Mouse (Mus musculus): ENCODE results near the gene Anapc5. TPM values are rescaled to one million over a fixed set of nuclear protein-coding genes. Genes with fewer than 3 reads are reported as not detected.

The Anapc5 gene
- polyA plus RNA-seq, 1 experiment from 2014 or later, result 508 TPM

GRCm38 (mm10) chr5:122797866-122798265, 23.3 kb downstream of the Anapc5 start:
- Histone ChIP-seq H3K9me3 (no peaks in the 10 kb centered on the region), H3K4me3 (no peak overlapping the region), H3K4me2 (no peak overlapping the region), H3K9ac (no peak overlapping the region), H3K4me1 (replicated peaks) (peaks cover 25% of the 10 kb centered on the region), H3K36me3 (peaks cover 83% of the 10 kb centered on the region), H3K27me3 (no peaks in the 10 kb centered on the region), H3K27ac (replicated peaks) (no peak overlapping the region)
- ATAC-seq (ENCODE audit: low FRiP score, low read depth), result no peak
- 94% methylated on average over 3 of the region's 3 CpGs for WGBS

- WGBS, result 91% methylated on average over 2 of the region's 2 CpGs
- Histone ChIP-seq H3K9me3 (no peaks in the 10 kb centered on the region), H3K4me1 (replicated peaks) (0 out of 2 replicates have a peak, but pooled peaks cover 3% of the 10 kb centered on the region), H3K27me3 (no peaks in the 10 kb centered on the region), H3K4me2 (no peak overlapping the region), H3K9ac (no peak overlapping the region), H3K4me3 (no peak overlapping the region), H3K27ac (replicated peaks) (no peak overlapping the region), H3K36me3 (peaks cover 58% of the 10 kb centered on the region)
- no peak for ATAC-seq (ENCODE audit: low FRiP score, low read depth)
Measured at GRCm38 (mm10) chr5:122788696-122789095, 32.4 kb downstream of the Anapc5 start.

DNA sequence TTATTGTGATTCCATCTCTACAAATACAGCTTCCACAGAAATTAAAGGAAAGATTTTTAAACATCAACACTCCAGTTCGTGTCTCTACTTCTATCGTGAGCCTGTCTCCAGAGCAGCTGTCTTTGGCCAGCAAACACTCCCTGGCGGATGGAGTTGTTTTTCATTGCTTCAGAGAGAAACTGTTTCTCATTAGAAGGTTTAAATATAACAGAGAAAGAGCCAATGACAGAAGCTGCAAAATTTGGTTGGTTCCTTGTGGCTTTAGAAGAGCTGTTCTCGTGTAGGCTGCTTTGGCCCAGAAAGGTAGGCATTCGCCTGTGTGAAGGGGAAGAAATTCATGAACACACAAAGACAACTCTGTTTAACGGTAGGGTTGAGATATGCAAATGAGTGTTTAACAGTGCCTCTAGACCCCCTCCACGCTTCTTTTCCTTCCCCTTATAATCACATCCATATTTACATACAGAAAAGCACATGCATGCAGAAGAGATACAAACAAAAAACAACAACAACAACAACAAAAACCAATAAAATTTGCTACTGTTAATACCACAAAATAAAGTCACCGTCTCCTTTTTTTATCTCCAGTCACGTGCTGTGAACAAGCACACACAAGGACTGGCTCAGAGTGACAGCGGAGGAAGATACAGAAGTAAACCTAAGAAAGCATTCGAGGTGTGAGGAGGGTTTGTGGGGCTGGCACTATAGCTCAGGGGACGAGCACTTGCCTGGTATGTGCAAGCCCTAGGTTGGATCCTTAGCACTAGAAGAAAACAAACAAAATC, 34.9 kb downstream of the Anapc5 start:
- Histone ChIP-seq H3K9me3 (no peaks in the 10 kb centered on the region), H3K27ac (replicated peaks) (0 out of 2 replicates have a peak overlapping the region, but pooled peaks have one; percentile 51), H3K4me1 (replicated peaks) (0 out of 2 replicates have a peak, but pooled peaks cover 3% of the 10 kb centered on the region), H3K36me3 (peaks cover 37% of the 10 kb centered on the region), H3K4me3 (no peak overlapping the region), H3K9ac (no peak overlapping the region), H3K4me2 (no peak overlapping the region), H3K27me3 (no peaks in the 10 kb centered on the region)
- 67% methylated on average over 12 of the region's 12 CpGs for WGBS
- ATAC-seq (ENCODE audit: low FRiP score, low read depth), result no peak

GRCm38 (mm10) chr5:122783726-122784406, 37.3 kb downstream of the Anapc5 start:
- no peaks in the 10 kb centered on the region for H3K27me3 ChIP-seq
- H3K27ac ChIP-seq (replicated peaks), result no peak overlapping the region
- H3K9ac ChIP-seq, result no peak overlapping the region
- peaks cover 31% of the 10 kb centered on the region for H3K36me3 ChIP-seq
- ATAC-seq (ENCODE audit: low FRiP score, low read depth), result no peak
- H3K9me3 ChIP-seq, result no peaks in the 10 kb centered on the region
- no peak overlapping the region for H3K4me2 ChIP-seq
- H3K4me1 ChIP-seq (replicated peaks), result peaks cover 8% of the 10 kb centered on the region
- WGBS, result 50% methylated on average over 14 of the region's 14 CpGs
- no peak overlapping the region for H3K4me3 ChIP-seq

GRCm38 (mm10) chr5:122782066-122782465, 39.1 kb downstream of the Anapc5 start:
- Histone ChIP-seq H3K9me3 (no peaks in the 10 kb centered on the region), H3K27me3 (no peaks in the 10 kb centered on the region), H3K4me1 (replicated peaks) (peaks cover 23% of the 10 kb centered on the region), H3K9ac (no peak overlapping the region), H3K36me3 (peaks cover 15% of the 10 kb centered on the region), H3K4me2 (no peak overlapping the region), H3K4me3 (no peak overlapping the region), H3K27ac (replicated peaks) (no peak overlapping the region)
- WGBS, result 63% methylated on average over 1 of the region's 1 CpGs
- ATAC-seq (ENCODE audit: low FRiP score, low read depth), result no peak

GRCm38 (mm10) chr5:122780791-122781432, 40.2 kb downstream of the Anapc5 start:
- no peak for ATAC-seq (ENCODE audit: low FRiP score, low read depth)
- H3K9ac ChIP-seq, result no peak overlapping the region

DNA sequence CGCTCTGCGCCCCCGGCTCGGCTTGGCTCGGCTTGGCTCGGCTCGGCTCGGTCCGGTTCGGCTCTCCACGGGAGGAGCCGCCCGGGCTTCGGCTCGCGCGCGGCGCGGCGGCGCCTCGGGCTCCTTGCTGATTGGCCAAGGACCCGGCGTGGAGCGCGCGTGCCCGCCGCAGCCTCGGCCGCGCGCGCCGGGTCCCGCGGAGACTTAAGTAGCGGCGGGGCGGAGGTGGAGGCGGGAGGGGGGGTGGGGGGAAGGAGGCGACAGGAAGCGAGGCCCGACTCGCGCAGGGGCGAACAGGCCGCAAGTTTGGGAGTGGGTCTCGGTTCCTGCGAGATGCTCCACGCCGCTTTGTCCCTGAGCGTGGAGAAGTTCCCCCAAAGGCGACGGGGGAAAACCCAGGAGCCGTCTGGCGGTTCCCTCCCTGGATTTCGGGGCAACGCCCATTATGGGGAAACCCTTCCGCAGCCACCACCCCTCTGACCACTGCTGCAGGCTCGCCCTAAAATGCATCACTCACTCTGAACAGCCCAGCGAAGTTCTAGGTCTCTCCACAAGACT, 41.8 kb downstream of the Anapc5 start, which contains the start of gene Camkk2:
Camkk2 (minus strand) TSS at position 133 of the 558 bp plus-strand sequence.
- no peaks in the 10 kb centered on the region for H3K36me3 ChIP-seq
- under 1% methylated on average over 34 of the region's 63 CpGs for WGBS
- H3K4me2 ChIP-seq, result peak within 1 kb of the TSS; percentile 92
- H3K4me1 ChIP-seq (replicated peaks), result peaks cover 23% of the 10 kb centered on the region
- H3K4me3 ChIP-seq, result peak within 1 kb of the TSS; percentile 94
- ATAC-seq (ENCODE audit: low FRiP score, low read depth), result peak; percentile 93
- H3K9me3 ChIP-seq, result no peaks in the 10 kb centered on the region
- H3K27me3 ChIP-seq, result no peaks in the 10 kb centered on the region
- H3K27ac ChIP-seq (replicated peaks), result peak within 1 kb of the TSS; percentile 75
- H3K9ac ChIP-seq, result peak within 1 kb of the TSS; percentile 89

More at GRCm38 (mm10) chr5:122780791-122781432, 40.2 kb downstream of the Anapc5 start:
- Histone ChIP-seq H3K4me1 (replicated peaks) (peaks cover 23% of the 10 kb centered on the region), H3K36me3 (peaks cover 4% of the 10 kb centered on the region; the same call in 1 of the 2 replicates), H3K27me3 (no peaks in the 10 kb centered on the region), H3K4me2 (no peak overlapping the region), H3K27ac (replicated peaks) (no peak overlapping the region), H3K9me3 (no peaks in the 10 kb centered on the region), H3K4me3 (no peak overlapping the region)
- 89% methylated on average over 19 of the region's 19 CpGs for WGBS

DNA sequence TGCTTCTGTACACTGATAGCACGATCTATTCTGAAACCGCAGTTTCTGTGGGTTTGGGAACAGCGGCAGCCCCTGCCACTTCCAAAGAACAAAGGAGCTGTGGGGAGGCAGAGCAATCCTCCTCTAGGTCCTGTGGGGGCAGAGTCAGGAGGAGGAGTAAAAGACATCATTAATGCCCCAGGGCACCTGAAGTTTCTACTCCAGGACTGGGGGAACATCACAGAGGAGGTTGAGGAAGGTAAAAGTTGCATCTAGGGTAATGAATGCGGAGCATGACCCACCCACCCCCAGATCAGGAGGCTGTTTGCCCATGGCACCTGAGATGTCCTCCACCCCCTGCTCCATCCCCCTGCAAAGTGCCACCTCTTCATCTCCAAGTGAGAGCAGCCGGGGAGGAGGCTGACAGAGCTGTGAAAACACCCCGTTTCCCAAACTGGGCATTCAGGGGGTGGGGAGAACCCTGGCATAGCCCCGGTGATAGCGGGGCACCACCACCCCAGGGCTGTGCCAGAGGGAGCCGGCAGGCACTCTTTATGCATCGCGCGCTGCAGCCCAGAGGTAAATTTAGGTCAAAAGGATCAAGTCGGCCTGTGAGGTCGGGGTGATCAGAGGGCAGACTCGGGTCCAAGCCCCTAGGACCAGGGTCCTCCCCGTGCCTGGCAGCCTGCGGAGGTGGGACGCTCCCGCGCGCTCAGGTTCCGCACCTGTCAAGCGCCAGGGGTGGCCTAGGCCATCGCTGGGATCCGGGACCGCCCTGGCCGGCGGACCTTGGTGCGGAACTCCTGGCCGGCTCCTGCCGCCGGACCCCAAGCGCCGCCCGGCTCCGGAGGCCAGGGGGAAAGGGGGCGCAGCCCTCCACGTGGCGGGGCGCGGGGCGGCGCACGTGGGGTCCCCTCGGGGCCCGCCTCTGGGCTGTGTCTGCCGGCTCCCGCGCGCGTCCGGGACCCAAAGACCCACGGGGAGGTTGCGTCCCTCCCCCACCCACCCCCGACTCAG, 42.6 kb downstream of the Anapc5 start:
- WGBS, result 1% methylated on average over 40 of the region's 55 CpGs
- H3K4me1 ChIP-seq (replicated peaks), result peaks cover 21% of the 10 kb centered on the region
- no peaks in the 10 kb centered on the region for H3K36me3 ChIP-seq
- H3K4me3 ChIP-seq, result peak overlapping the region; percentile 94
- peak overlapping the region; percentile 89 for H3K9ac ChIP-seq
- no peaks in the 10 kb centered on the region for H3K9me3 ChIP-seq
- no peaks in the 10 kb centered on the region for H3K27me3 ChIP-seq
- peak overlapping the region; percentile 75 for H3K27ac ChIP-seq (replicated peaks)
- peak overlapping the region; percentile 92 for H3K4me2 ChIP-seq
- peak; percentile 60; the same call in 1 of the 2 replicates for ATAC-seq (ENCODE audit: low FRiP score, low read depth)

GRCm38 (mm10) chr5:122777322-122777721, 43.8 kb downstream of the Anapc5 start:
- Histone ChIP-seq H3K9me3 (no peaks in the 10 kb centered on the region), H3K4me2 (peak overlapping the region; percentile 92; the same call in 1 of the 2 replicates), H3K4me1 (replicated peaks) (peaks cover 21% of the 10 kb centered on the region), H3K36me3 (no peaks in the 10 kb centered on the region), H3K27me3 (no peaks in the 10 kb centered on the region), H3K27ac (replicated peaks) (no peak overlapping the region), H3K9ac (no peak overlapping the region), H3K4me3 (peak overlapping the region; percentile 94; the same call in 1 of the 2 replicates)
- 36% methylated on average over 2 of the region's 2 CpGs for WGBS
- no peak for ATAC-seq (ENCODE audit: low FRiP score, low read depth)

DNA sequence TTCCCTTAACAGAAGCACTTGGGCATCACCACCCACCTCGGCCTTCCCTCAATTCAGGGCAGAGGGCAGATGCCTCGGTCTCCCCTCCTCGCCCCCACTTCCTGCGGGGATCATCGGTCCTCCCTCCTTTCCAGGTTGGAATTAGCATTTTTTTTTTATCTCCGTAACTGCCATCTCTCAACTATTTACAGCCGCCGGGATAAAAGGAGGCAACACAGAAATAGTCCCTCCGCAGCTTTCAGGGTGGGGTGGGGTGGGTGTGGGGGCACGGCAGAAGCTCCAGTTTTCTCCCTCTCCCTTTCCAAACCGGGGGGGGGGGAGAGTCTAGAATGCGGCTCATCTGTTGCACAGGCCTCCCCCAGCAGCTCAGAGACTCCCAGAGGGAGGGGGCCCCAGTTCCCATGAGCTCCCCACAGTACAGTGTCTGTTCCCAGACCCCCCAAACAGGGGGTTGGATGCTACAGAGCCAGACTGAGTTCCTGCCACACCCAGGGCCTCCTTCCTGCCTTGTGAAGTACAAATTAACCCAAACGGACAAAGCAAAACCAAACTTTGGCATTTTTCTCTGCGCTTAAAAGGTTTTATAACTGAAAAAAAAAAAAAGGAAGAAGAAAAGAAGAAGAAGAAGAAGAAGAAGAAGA, 45.4 kb downstream of the Anapc5 start:
- H3K27ac ChIP-seq (replicated peaks), result no peak overlapping the region
- WGBS, result 86% methylated on average over 14 of the region's 14 CpGs
- H3K9me3 ChIP-seq, result no peaks in the 10 kb centered on the region
- H3K4me3 ChIP-seq, result no peak overlapping the region
- no peaks in the 10 kb centered on the region for H3K36me3 ChIP-seq
- H3K27me3 ChIP-seq, result no peaks in the 10 kb centered on the region
- no peak for ATAC-seq (ENCODE audit: low FRiP score, low read depth)
- no peak overlapping the region for H3K4me2 ChIP-seq
- peaks cover 28% of the 10 kb centered on the region for H3K4me1 ChIP-seq (replicated peaks)
- no peak overlapping the region for H3K9ac ChIP-seq

Measured in hindbrain, embryonic 15.5 days (tissue).